Mouse (Mus musculus) cerebellum, postnatal 4 days (tissue): Measurements from ENCODE around the gene Folr2.

Source experiments
- DNase-seq, 2 experiments: peaks; one replicate each; pipeline ENCODE4 v3.0.0; 2022; ENCODE audit warnings: low spot score in 2 of 2, mixed read lengths in 1 of 2

The Folr2 gene

DNA sequence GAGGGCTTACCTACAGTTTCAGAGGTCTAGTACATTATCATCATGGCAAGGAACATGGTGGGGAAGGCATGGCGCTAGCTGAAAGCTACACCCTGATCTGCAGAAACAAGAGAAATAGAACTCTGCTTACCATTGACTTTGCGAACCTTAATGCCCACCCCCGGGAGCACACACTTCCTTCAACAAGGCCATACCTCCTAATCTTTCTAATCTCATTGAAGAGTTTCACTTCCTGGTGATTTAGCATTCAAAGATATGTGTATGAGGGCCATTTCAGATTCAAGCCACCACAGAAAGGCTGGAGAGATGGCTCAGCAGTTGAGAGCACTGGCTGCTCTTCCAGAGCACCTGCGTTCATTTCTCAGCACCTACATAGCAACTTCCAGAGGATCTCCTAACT, at the start of gene Folr2:
TSS of gene Folr2 (minus strand) at position 101 of the 400 bp plus-strand sequence.
- no peak for DNase-seq

GRCm38 (mm10) chr7:101906696-101907095, 49.7 kb upstream of the Folr2 start:
- no peak for DNase-seq

DNA sequence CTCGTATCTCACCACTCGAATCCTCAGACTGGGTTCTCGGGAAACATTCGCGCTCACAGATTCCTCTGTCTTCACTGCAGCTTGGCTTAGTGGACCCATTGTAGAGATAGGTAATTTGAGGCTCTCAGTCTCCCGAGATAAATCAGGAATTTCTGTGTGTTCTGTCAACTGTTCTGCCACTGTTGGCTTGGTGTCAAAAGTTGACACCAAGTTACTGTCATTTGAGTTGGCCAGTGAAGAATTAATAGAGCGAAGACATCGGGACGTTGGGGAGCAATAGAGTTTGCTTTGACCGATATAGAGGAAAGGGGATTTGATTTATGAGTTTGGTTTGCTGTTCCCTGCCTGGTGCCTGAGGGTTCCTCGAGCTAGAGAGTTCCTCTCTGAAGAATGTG, 49.3 kb upstream of the Folr2 start, which contains the start of gene Tomt:
TSS of gene Tomt (minus strand) at position 73 of the 395 bp plus-strand sequence.
- no peak for DNase-seq

GRCm38 (mm10) chr7:101905561-101906286, 48.7 kb upstream of the Folr2 start, which contains the start of gene Lamtor1:
Gene Lamtor1, plus strand, starts transcription at chr7:101905904.
- DNase-seq, result peak; percentile 97 to 98

DNA sequence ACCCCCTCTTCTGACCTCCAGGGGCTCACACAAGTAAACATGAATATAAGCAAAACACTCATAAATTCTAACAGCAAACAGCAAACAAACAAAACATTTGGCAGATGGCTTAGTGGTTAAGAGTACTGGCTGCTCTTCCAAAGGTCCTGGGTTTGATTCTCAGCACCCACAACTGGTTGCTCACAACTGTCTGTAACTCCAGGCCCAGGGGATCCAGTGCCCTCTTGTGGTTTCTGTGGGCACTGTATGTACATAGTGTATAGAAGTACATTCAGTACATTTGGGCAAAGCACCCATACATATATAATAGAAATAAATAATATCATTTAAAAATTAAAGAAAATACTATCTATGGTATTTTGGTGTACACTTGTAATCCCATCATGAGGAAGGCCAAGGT, 45.9 kb upstream of the Folr2 start:
- no peak for DNase-seq

DNA sequence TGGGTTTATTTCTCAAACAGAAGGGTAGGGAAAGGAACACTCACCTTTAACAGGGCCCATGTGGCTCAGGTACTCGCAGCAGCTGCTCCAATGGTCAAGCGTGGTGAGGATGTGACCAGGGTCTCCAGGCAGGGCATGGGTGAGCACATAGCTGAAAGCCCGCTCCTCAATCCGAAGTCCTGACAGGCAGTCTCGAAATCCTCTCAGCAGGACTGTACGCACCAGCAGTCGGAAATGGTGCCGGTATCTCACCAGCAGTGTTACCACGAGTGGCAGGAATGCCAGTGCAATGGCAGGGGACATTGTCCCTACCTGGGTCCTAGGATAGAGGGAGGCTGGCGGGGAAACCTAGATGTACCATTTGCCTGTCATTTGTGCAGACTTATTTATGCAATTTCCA, 45.0 kb upstream of the Folr2 start:
- DNase-seq, result no peak

- no peak for DNase-seq
Observed at GRCm38 (mm10) chr7:101900331-101901097, 43.5 kb upstream of the Folr2 start.

DNA sequence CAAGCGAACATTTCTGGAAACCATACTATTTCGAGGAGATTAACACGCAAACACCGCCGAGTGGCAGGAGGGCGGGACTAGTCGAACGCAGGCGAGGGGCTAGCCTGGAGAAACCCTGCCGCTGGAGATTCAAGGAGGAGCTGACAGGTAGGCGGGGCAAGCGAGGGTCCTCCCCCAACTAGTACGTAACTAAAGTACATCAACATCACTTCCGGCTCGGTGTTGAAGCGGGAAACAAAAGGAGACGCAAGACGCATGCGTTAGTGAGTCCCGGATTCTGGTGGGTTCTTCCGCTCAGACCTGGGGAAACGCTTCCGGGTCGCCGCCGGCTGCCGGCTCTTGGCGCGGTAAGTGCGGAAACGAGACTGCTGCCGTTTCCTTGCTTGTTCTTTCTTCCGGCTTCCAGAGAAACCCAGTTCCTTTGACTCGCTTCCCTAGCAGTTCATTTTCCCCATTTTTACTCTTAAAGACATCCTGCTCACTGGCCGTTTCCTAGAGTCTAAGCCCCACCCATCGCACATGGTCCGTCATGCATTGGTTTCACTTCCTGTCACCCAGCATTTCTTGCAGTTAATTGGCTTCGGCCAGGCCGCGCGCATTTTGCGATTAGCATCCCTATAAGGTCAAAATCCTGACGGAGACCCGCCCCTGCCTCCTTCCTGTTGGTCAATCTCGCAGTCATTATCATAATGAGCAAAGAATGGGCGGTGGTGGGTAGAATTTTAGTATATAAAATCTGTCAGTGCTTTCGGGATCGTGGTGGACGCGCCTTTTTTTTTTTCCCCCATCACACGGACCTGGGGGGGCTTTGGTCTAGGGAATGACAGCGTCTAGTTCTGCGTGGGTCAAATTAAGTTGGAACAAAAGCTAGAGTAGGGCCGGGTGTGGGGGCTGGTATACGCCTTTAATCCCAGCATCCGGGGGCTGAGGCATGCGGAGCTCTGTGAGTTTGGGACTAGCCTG, 39.4 kb upstream of the Folr2 start:
- DNase-seq, result peak; percentile 81 to 92

DNA sequence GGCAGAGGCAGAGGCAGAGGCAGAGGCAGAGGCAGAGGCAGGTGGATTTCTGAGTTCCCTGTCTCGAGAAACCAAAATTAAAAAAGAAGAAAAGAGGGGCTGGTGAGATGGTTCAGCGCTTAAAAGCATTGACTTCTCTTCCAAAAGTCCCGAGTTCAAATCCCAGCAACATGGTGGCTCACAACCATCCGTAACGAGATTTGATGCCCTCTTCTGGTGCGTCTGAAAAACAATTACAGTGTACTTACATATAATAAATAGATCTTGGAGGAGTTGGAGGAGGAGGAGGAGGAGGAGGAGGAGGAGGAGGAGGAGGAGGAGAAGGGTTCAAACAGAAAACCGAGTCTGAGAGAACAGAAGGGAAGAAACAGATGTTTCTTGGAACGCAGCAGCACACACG, 38.7 kb upstream of the Folr2 start:
- DNase-seq, result no peak

- DNase-seq, result no peak
Observed at GRCm38 (mm10) chr7:101888460-101888859, 31.5 kb upstream of the Folr2 start.

DNA sequence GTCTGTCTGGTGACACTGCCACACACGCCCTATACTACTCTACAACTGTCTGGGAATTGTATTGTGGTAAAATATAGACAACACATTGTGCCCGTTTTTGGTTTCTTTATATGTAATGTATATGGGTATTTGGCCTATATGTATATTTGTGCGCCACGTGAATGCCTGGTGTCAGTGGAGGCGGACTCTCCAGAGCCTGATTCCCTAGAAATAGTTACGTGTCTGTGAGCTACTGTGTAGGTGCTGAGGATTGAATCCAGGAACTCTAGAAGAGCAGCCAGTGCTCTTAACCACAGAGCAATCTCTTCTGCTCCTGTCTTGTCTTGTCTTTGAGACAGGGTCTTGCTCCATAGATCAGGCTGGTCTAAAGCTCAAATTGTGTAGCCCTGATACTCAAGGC, 29.3 kb upstream of the Folr2 start:
- no peak for DNase-seq

DNA sequence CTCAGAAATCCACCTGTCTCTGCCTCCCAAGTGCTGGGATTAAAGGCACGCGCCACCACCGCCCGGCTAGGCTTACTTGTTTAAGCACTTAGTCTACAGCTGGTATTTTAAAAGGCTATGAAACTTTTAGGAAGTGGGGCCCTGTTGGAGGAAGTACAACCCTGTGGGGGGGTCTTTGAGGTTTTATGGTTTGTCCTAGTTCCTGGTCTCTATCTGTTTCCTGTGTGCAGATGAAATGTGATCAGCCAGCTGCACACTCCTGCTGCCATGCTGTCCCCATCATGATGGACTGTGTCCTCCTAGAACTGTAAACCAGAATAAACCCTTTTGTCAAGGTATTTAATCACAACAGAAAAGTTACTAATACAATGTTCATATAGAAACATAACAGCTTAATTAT, 27.2 kb upstream of the Folr2 start:
- no peak for DNase-seq

DNA sequence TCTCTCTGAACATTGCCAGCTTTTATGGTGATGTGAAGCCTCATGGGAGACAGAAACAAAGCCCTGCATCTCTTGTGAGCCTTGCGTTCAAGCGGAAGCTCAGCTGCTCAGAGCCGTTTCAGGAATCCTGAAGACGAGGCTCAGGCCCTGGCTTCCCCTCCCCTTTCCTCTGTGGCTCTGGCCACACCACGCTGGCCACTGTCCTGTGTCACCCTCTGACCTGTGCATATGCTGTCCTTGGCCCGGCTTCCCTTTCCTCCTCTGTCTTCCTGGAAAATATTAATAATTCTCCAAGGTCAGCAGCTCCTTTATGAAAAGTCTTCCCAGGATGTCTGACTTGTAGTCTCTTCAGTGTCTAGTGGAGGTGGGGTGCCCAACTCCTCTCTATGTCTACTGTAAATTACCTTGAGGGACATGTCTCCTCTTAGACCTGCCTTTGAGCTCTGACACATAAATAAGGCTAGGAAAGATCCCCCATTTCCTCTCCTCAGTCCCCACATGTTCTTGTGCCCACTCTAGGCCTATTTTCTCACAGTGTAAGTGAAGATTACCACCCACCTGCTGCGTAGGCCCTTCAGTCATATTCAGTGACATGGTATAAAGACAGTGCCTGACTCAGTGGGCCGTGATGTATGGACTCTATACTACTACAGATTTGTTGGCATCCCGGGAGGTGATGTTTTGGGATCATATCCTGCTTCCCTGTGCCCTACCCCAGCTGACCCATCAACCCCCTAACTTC, 25.6 kb upstream of the Folr2 start:
- no peak for DNase-seq

DNA sequence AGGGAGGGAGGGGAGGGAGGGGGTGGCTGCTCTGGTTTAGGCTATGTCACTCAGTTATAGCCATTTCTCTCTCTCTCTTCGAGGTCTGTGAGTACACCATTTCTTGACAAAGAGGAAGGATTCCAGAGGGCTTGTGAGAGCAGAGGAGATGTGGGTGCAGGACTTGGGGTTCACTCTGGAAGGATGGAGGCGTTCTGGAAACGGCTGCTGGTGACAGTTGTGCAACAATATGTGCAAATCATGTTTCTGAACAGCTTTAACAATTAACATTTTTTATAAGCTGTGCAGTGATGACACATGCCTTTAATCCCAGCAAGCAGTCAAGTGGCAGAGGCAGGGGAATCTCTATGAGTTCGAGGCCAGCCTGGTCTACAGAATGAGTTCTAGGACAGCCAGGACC, 23.9 kb upstream of the Folr2 start:
- no peak for DNase-seq

DNA sequence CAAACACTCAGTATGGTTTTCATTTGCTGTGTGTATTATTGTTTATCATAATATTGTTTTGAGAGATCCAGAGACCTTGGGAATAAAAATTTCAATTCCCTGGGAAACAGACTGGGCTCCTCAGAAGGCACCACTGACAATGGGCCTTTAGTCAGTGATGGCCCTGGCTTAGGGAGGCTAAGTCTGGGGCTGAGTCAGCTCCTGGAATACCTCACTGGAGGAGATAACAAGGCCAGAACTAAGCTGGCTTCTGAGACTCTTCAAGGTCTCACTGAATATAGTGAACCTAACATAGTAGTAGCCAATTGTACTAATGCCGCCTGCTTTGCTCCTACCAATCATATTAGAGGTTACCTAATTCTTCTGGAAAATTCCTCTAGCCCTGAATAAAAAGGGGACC, 19.0 kb upstream of the Folr2 start:
- no peak for DNase-seq

- no peak for DNase-seq
Observed at GRCm38 (mm10) chr7:101871296-101871695, 14.3 kb upstream of the Folr2 start.

DNA sequence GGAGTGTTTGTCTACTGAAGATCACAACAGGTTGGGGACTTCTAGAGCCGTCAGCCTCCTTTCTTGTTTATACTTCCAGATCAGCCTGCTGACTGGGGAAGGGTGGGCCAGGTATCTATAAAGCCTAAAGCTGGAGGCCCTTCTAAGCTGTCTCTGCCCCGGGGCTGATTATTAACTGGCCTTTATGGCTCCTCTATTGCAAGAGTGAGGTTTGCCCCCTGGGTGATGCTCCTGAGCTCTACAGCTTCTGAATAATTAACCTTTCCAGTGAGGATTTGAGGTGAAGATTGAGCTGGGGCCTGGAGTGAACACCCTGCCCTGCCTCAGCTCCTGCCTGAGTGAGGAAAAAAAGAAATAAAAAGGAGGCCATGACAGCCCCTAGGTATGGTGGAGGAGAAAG, 13.6 kb upstream of the Folr2 start, which contains the start of gene Folr1:
TSS of gene Folr1 (minus strand) at position 160 of the 400 bp plus-strand sequence.
- no peak for DNase-seq

- DNase-seq, result no peak
Observed at GRCm38 (mm10) chr7:101869163-101869500, 12.1 kb upstream of the Folr2 start.

GRCm38 (mm10) chr7:101868241-101869162, 11.5 kb upstream of the Folr2 start:
- no peak for DNase-seq

GRCm38 (mm10) chr7:101867482-101867881, 10.5 kb upstream of the Folr2 start:
- no peak for DNase-seq
